Mouse (Mus musculus): Measurements from ENCODE around the gene Pikfyve. TPM values are rescaled to one million over a fixed set of nuclear protein-coding genes. Genes with fewer than 3 reads are reported as not detected.

The Pikfyve gene
- total RNA-seq, 2 experiments from 2014 or later, result 8.9 to 12.7 TPM

DNA sequence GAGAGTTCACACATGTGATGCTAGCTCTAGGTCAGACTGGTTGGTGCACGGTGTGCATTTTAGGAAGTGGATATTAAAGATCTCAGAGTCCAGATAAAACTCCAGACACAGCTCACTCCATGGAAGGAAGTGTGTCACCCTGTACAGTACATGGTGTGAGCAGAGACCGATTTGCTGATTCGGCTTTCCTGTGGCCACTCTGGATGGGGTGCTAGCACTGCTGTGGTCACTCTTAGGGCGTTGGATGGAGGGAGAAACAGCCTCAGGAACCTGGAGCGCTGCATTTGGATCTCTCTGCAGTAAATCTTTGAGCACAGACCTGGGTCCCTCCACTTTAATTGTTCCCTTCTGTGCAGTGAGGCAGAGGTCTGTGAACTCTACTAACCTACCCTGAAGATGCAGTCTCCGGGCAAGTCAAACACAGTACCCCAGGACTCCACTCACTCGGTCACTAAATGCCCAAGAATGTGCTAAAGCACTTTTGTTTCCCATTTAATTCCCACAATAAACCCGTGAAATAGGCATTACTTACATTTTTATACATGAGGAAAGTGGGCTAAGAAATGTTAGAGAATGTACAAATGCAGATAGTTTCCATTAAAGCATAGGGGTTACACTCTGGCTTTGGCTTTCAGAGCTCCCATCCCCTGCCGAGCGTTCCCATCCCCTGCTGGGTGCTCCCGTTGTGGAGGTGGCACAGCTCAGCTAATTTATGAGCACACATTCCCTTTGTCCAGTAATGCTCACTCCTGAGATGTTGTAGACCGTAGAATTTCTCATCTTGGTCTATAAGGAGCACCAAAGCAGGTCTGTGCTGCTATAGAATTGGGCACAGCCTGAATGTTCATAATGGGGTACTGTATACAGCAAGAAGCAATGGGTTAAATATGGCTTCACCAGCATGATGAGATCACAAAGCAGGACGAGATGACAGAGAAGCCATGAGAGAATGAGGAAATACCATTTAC, 127.9 kb downstream of the Pikfyve start:
- no peak for DNase-seq

DNA sequence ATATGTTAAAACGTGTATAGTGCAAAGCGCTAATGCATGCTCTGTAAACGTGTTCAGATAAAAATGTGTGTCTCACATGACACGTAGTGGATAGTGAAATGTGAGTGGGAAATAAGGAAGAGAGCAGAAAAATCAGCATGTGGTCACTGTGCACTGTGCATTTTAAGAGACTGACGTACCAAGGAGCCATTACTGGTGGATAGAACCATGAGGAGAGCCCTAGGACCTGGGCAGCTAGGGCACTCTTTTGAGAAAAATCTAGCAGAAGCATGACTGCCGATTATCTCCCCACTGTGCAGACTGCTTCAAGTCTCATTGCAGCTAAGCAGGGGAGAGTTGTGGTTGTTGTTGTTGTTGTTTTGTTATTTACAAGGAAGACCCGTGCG, 128.5 kb downstream of the Pikfyve start:
- no peak for DNase-seq

Other genes starting within 250 kb of the Pikfyve start
- gene Plekhm3, start 229.9 kb upstream of the Pikfyve start, total RNA-seq (2021), result 1 to 10 TPM; 5.7 to 6.9 TPM
- gene Akr1cl, start 153.9 kb upstream of the Pikfyve start, total RNA-seq (2021), result not detected
- not detected for gene Cryge, start 135.5 kb upstream of the Pikfyve start, total RNA-seq (2021)
- gene Crygd, start 123.2 kb upstream of the Pikfyve start, total RNA-seq (2021), result not detected
- gene Crygc, start 113.0 kb upstream of the Pikfyve start, total RNA-seq (2021), result not detected
- not detected for gene Crygb, start 104.4 kb upstream of the Pikfyve start, total RNA-seq (2021)
- not detected for gene Cryga, start 83.3 kb upstream of the Pikfyve start, total RNA-seq (2021)
- gene Gm28845, start 67.1 kb upstream of the Pikfyve start, total RNA-seq (2021), result not detected
- gene D630023F18Rik, start 63.5 kb upstream of the Pikfyve start, total RNA-seq (2021), result not detected
- 10 to 100 TPM; 40.7 to 40.9 TPM for gene Idh1, start 183 bp upstream of the Pikfyve start, total RNA-seq (2021)
- gene Pth2r, start 95.4 kb downstream of the Pikfyve start, total RNA-seq (2021), result not detected

Measured in gastrocnemius, postnatal 10 days (tissue).